Mouse (Mus musculus): ENCODE data around the gene Dis3l. TPM values are rescaled to one million over a fixed set of nuclear protein-coding genes. Genes with fewer than 3 reads are reported as not detected.

The Dis3l gene
- 16.3 TPM for polyA plus RNA-seq (2017; shearing (Covaris generic))

DNA sequence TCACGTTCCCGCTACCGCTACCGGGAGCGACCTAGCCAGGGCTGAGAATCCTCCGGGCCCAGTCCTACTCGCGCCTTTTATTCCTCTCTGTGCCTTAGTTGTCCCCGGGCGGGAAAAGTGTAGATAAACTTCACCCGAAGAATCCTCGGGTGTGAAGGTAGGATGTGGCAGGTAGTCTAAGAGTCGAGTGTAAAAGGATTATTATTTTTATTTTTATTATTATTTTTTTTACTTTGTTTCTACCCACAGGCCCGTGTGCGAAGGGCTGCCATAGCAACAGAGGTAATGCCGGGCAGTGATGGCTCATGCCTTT lies at the start of gene Dis3l:
TSS of gene Dis3l (minus strand) at position 35 of the 313 bp plus-strand sequence.

DNA sequence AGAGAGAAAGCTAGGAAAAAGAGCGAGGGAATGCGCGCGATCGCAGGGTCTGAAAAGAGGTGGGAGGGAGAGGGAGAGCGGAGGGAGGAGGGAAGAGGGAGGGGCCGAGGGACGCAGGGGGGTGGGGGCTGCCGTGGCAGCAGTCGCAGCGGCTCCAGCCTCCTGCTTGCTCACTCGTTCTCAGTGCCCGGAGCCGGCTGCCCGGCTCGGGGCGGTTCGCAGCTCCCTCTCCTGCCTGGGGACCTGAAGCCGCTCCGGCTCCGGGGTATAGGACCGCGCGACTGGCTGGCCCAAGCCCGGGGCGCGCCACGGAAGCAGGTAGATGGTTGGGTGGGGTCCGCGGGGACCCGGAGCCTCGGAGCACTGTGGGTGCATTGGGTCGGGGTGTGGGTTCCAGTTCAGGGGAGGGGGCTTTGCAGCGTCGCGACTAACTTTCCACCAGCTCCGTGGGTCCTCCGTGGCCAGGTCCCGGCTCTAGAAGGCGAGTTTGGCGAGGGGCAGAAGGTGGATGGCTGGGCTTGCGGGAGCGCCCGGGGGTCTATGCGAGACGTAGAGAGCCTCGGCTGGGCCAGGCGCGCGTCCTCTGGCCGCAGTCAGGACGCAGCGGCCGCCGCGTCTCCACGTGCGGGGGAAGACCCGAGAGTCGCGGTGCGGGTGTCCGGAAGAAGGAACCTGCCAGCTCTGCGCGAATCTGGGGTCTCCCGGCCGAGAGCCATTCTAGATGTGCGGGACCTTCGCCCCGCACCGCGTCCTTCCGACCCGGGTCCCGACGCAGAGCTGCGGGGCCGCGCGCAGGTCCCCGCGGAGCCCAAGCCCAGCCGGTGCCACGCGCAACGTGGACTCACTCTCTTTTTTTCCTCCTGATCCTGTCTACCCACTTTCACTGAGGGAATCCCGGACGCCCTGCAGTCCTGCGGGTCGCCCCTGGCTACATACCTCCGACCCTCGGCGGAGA lies 44.7 kb upstream of the Dis3l start, which contains the start of gene Megf11:
TSS of gene Megf11 (plus strand) at position 116 of the 955 bp plus-strand sequence.

DNA sequence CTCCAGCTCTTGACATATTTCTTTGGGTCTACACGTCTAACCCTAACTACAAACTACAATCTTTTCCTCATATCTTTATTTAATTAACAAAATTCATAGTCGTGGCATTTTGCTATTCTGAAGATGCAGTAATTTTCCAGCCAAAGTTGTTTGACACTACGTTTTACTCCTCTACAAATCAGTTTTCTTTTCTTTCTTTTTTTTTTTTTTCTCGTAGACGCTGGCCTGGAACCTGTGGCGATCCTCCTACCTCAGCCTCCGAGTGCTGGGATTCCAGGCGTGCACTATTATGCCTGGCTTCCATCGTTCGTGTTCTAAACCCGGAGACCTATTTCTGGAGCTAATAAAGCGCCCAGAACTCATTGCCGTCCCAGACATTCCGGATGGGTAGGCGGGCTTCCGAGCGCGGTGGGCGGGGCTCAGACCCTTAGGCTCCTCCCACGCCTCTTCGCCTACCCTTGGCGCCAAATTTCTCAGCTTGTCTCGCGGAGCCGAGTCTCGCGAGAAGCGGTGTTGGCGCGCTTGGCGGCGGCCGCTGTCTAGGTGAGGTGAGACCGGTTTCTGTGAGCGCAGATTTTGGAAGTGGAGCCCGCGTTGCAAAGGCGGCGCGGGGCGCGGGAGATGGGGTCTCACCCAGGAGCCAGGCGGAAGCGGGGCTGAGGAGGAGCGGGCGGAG lies 59.8 kb downstream of the Dis3l start, which contains the start of gene Tipin:
TSS of gene Tipin (plus strand) at position 477 of the 676 bp plus-strand sequence.

Other genes starting within 250 kb of the Dis3l start
- not detected for gene Lctl, start 224.1 kb downstream of the Dis3l start, polyA plus RNA-seq (2017; shearing (Covaris generic))
- gene Zwilch, start 168.2 kb downstream of the Dis3l start, polyA plus RNA-seq (2017; shearing (Covaris generic)), result 3.7 TPM
- gene Rpl4, start 167.9 kb downstream of the Dis3l start, polyA plus RNA-seq (2017; shearing (Covaris generic)), result 2,194 TPM
- gene Snapc5, start 162.0 kb downstream of the Dis3l start, polyA plus RNA-seq (2017; shearing (Covaris generic)), result 40.1 TPM
- 7.8 TPM for gene Uchl4, start 106.1 kb downstream of the Dis3l start, polyA plus RNA-seq (2017; shearing (Covaris generic))
- gene Map2k1, start 87.7 kb downstream of the Dis3l start, polyA plus RNA-seq (2017; shearing (Covaris generic)), result 75.9 TPM
- gene Tipin, start 59.7 kb downstream of the Dis3l start, polyA plus RNA-seq (2017; shearing (Covaris generic)), result 23.3 TPM
- 0.30 TPM for gene Megf11, start 44.3 kb upstream of the Dis3l start, polyA plus RNA-seq (2017; shearing (Covaris generic))